Mouse (Mus musculus): ENCODE data around the gene Cdh9. TPM values are rescaled to one million over a fixed set of nuclear protein-coding genes. Genes with fewer than 3 reads are reported as not detected.
A peak's percentile ranks its signal among the peaks of the same experiment; 100 is the strongest.

Gene Cdh9
- 0.76 and 0.78 TPM in 2 replicates for polyA plus RNA-seq (2014; fragmentation: Nextera tagmentation; extraction: Ambion mirVana)

- Histone ChIP-seq H3K4me3 (ENCODE audit: low read depth, low read length) (peak within 1 kb of the TSS; percentile 29), H3K4me1 (ENCODE audit: control insufficient read depth, insufficient read depth, low read length) (no peaks in the 10 kb centered on the region), H3K9me3 (replicated peaks; ENCODE audit: control insufficient read depth, low read length) (no peaks in the 10 kb centered on the region), H3K9ac (replicated peaks; ENCODE audit: low read length) (no peak within 1 kb of the TSS), H3K4me2 (ENCODE audit: low read depth, low read length) (peak within 1 kb of the TSS; percentile 46), H3K27me3 (ENCODE audit: control insufficient read depth, insufficient read depth, low read length) (no peaks in the 10 kb centered on the region), H3K27ac (replicated peaks; ENCODE audit: low read depth, low read length) (no peak within 1 kb of the TSS), H3K36me3 (replicated peaks; ENCODE audit: control insufficient read depth, insufficient read depth, low read depth, low read length) (no peaks in the 10 kb centered on the region)
- ATAC-seq (replicated peaks; ENCODE audit: insufficient number of reproducible peaks, low FRiP score, low TSS enrichment, low read depth): no peak
- WGBS: 4% methylated on average over 14 of the region's 14 CpGs
- peak; percentile 33 for DNase-seq (ENCODE audit: low spot score)
Measured at GRCm38 (mm10) chr15:16728470-16729011, at the start of gene Cdh9. TSS of gene Cdh9 (plus strand) at chr15:16728756.

- WGBS: 83% methylated on average over 5 of the region's 5 CpGs
- H3K4me2 ChIP-seq (ENCODE audit: low read depth, low read length): no peak overlapping the region
- no peaks in the 10 kb centered on the region for H3K36me3 ChIP-seq (replicated peaks; ENCODE audit: control insufficient read depth, insufficient read depth, low read depth, low read length)
- H3K27ac ChIP-seq (replicated peaks; ENCODE audit: low read depth, low read length): no peak overlapping the region
- no peaks in the 10 kb centered on the region for H3K27me3 ChIP-seq (ENCODE audit: control insufficient read depth, insufficient read depth, low read length)
- DNase-seq (ENCODE audit: low spot score): no peak
- no peak for ATAC-seq (replicated peaks; ENCODE audit: insufficient number of reproducible peaks, low FRiP score, low TSS enrichment, low read depth)
- no peak overlapping the region for H3K4me3 ChIP-seq (ENCODE audit: low read depth, low read length)
- no peak overlapping the region for H3K9ac ChIP-seq (replicated peaks; ENCODE audit: low read length)
- H3K4me1 ChIP-seq (ENCODE audit: control insufficient read depth, insufficient read depth, low read length): no peaks in the 10 kb centered on the region
- H3K9me3 ChIP-seq (replicated peaks; ENCODE audit: control insufficient read depth, low read length): no peaks in the 10 kb centered on the region
Measured at GRCm38 (mm10) chr15:16679096-16679495, 49.5 kb upstream of the Cdh9 start.

GRCm38 (mm10) chr15:16699821-16700220, 28.7 kb upstream of the Cdh9 start:
- ATAC-seq (replicated peaks; ENCODE audit: insufficient number of reproducible peaks, low FRiP score, low TSS enrichment, low read depth): no peak

GRCm38 (mm10) chr15:16702340-16702739, 26.2 kb upstream of the Cdh9 start:
- Histone ChIP-seq H3K9me3 (replicated peaks; ENCODE audit: control insufficient read depth, low read length) (no peaks in the 10 kb centered on the region), H3K4me2 (ENCODE audit: low read depth, low read length) (no peak overlapping the region), H3K27me3 (ENCODE audit: control insufficient read depth, insufficient read depth, low read length) (no peaks in the 10 kb centered on the region), H3K36me3 (replicated peaks; ENCODE audit: control insufficient read depth, insufficient read depth, low read depth, low read length) (no peaks in the 10 kb centered on the region), H3K27ac (replicated peaks; ENCODE audit: low read depth, low read length) (no peak overlapping the region), H3K9ac (replicated peaks; ENCODE audit: low read length) (no peak overlapping the region), H3K4me3 (ENCODE audit: low read depth, low read length) (no peak overlapping the region), H3K4me1 (ENCODE audit: control insufficient read depth, insufficient read depth, low read length) (no peaks in the 10 kb centered on the region)
- no peak for ATAC-seq (replicated peaks; ENCODE audit: insufficient number of reproducible peaks, low FRiP score, low TSS enrichment, low read depth)
- DNase-seq (ENCODE audit: low spot score): no peak
- WGBS: 61% methylated on average over 1 of the region's 1 CpGs

More at GRCm38 (mm10) chr15:16699821-16700220, 28.7 kb upstream of the Cdh9 start:
- H3K27ac ChIP-seq (replicated peaks; ENCODE audit: low read depth, low read length): no peak overlapping the region
- no peak overlapping the region for H3K4me3 ChIP-seq (ENCODE audit: low read depth, low read length)
- H3K9ac ChIP-seq (replicated peaks; ENCODE audit: low read length): no peak overlapping the region
- H3K27me3 ChIP-seq (ENCODE audit: control insufficient read depth, insufficient read depth, low read length): no peaks in the 10 kb centered on the region
- no peaks in the 10 kb centered on the region for H3K36me3 ChIP-seq (replicated peaks; ENCODE audit: control insufficient read depth, insufficient read depth, low read depth, low read length)
- WGBS: 83% methylated on average over 3 of the region's 3 CpGs
- H3K4me2 ChIP-seq (ENCODE audit: low read depth, low read length): no peak overlapping the region
- no peaks in the 10 kb centered on the region for H3K9me3 ChIP-seq (replicated peaks; ENCODE audit: control insufficient read depth, low read length)
- H3K4me1 ChIP-seq (ENCODE audit: control insufficient read depth, insufficient read depth, low read length): no peaks in the 10 kb centered on the region
- DNase-seq (ENCODE audit: low spot score): no peak

GRCm38 (mm10) chr15:16739088-16739487, 10.5 kb downstream of the Cdh9 start:
- DNase-seq (ENCODE audit: low spot score) (no peak), ATAC-seq (replicated peaks; ENCODE audit: insufficient number of reproducible peaks, low FRiP score, low TSS enrichment, low read depth) (no peak)
- no peak overlapping the region for H3K9ac ChIP-seq (replicated peaks; ENCODE audit: low read length)

GRCm38 (mm10) chr15:16746672-16747071, 18.1 kb downstream of the Cdh9 start:
- no peak overlapping the region for H3K9ac ChIP-seq (replicated peaks; ENCODE audit: low read length)
- H3K27ac ChIP-seq (replicated peaks; ENCODE audit: low read depth, low read length): no peak overlapping the region
- no peaks in the 10 kb centered on the region for H3K4me1 ChIP-seq (ENCODE audit: control insufficient read depth, insufficient read depth, low read length)
- ATAC-seq (replicated peaks; ENCODE audit: insufficient number of reproducible peaks, low FRiP score, low TSS enrichment, low read depth) (no peak), DNase-seq (ENCODE audit: low spot score) (no peak)
- H3K4me2 ChIP-seq (ENCODE audit: low read depth, low read length): no peak overlapping the region
- no peak overlapping the region for H3K4me3 ChIP-seq (ENCODE audit: low read depth, low read length)
- H3K9me3 ChIP-seq (replicated peaks; ENCODE audit: control insufficient read depth, low read length): no peaks in the 10 kb centered on the region
- WGBS: 93% methylated on average over 1 of the region's 1 CpGs
- no peaks in the 10 kb centered on the region for H3K27me3 ChIP-seq (ENCODE audit: control insufficient read depth, insufficient read depth, low read length)
- no peaks in the 10 kb centered on the region for H3K36me3 ChIP-seq (replicated peaks; ENCODE audit: control insufficient read depth, insufficient read depth, low read depth, low read length)

More at GRCm38 (mm10) chr15:16739088-16739487, 10.5 kb downstream of the Cdh9 start:
- H3K36me3 ChIP-seq (replicated peaks; ENCODE audit: control insufficient read depth, insufficient read depth, low read depth, low read length): no peaks in the 10 kb centered on the region
- H3K27ac ChIP-seq (replicated peaks; ENCODE audit: low read depth, low read length): no peak overlapping the region
- 77% methylated on average over 4 of the region's 4 CpGs for WGBS
- H3K4me2 ChIP-seq (ENCODE audit: low read depth, low read length): no peak overlapping the region
- no peaks in the 10 kb centered on the region for H3K9me3 ChIP-seq (replicated peaks; ENCODE audit: control insufficient read depth, low read length)
- H3K27me3 ChIP-seq (ENCODE audit: control insufficient read depth, insufficient read depth, low read length): no peaks in the 10 kb centered on the region
- H3K4me3 ChIP-seq (ENCODE audit: low read depth, low read length): no peak overlapping the region
- no peaks in the 10 kb centered on the region for H3K4me1 ChIP-seq (ENCODE audit: control insufficient read depth, insufficient read depth, low read length)

GRCm38 (mm10) chr15:16763252-16763651, 34.7 kb downstream of the Cdh9 start:
- no peak for ATAC-seq (replicated peaks; ENCODE audit: insufficient number of reproducible peaks, low FRiP score, low TSS enrichment, low read depth)
- H3K36me3 ChIP-seq (replicated peaks; ENCODE audit: control insufficient read depth, insufficient read depth, low read depth, low read length): no peaks in the 10 kb centered on the region
- H3K4me2 ChIP-seq (ENCODE audit: low read depth, low read length): no peak overlapping the region
- H3K4me1 ChIP-seq (ENCODE audit: control insufficient read depth, insufficient read depth, low read length): no peaks in the 10 kb centered on the region
- no peak for DNase-seq (ENCODE audit: low spot score)
- no peaks in the 10 kb centered on the region for H3K9me3 ChIP-seq (replicated peaks; ENCODE audit: control insufficient read depth, low read length)
- no peak overlapping the region for H3K27ac ChIP-seq (replicated peaks; ENCODE audit: low read depth, low read length)
- H3K27me3 ChIP-seq (ENCODE audit: control insufficient read depth, insufficient read depth, low read length): no peaks in the 10 kb centered on the region
- H3K4me3 ChIP-seq (ENCODE audit: low read depth, low read length): no peak overlapping the region
- WGBS: 77% methylated on average over 3 of the region's 3 CpGs
- no peak overlapping the region for H3K9ac ChIP-seq (replicated peaks; ENCODE audit: low read length)

- 58% methylated on average over 1 of the region's 1 CpGs for WGBS
- H3K9me3 ChIP-seq (replicated peaks; ENCODE audit: control insufficient read depth, low read length): no peaks in the 10 kb centered on the region
- no peak overlapping the region for H3K4me2 ChIP-seq (ENCODE audit: low read depth, low read length)
- H3K27ac ChIP-seq (replicated peaks; ENCODE audit: low read depth, low read length): no peak overlapping the region
- ATAC-seq (replicated peaks; ENCODE audit: insufficient number of reproducible peaks, low FRiP score, low TSS enrichment, low read depth): no peak
- no peak overlapping the region for H3K4me3 ChIP-seq (ENCODE audit: low read depth, low read length)
- H3K36me3 ChIP-seq (replicated peaks; ENCODE audit: control insufficient read depth, insufficient read depth, low read depth, low read length): no peaks in the 10 kb centered on the region
- H3K9ac ChIP-seq (replicated peaks; ENCODE audit: low read length): no peak overlapping the region
- H3K27me3 ChIP-seq (ENCODE audit: control insufficient read depth, insufficient read depth, low read length): no peaks in the 10 kb centered on the region
- no peak for DNase-seq (ENCODE audit: low spot score)
- no peaks in the 10 kb centered on the region for H3K4me1 ChIP-seq (ENCODE audit: control insufficient read depth, insufficient read depth, low read length)
Measured at GRCm38 (mm10) chr15:16784575-16784974, 56.0 kb downstream of the Cdh9 start.

All from embryonic facial prominence, embryonic 11.5 days (tissue).